Mouse (Mus musculus): ENCODE measurements around the gene Bcar3. TPM values are rescaled to one million over a fixed set of nuclear protein-coding genes. Genes with fewer than 3 reads are reported as not detected.

The Bcar3 gene
- total RNA-seq, 2 experiments from 2014 or later = 9.3 to 10.0 TPM

DNA sequence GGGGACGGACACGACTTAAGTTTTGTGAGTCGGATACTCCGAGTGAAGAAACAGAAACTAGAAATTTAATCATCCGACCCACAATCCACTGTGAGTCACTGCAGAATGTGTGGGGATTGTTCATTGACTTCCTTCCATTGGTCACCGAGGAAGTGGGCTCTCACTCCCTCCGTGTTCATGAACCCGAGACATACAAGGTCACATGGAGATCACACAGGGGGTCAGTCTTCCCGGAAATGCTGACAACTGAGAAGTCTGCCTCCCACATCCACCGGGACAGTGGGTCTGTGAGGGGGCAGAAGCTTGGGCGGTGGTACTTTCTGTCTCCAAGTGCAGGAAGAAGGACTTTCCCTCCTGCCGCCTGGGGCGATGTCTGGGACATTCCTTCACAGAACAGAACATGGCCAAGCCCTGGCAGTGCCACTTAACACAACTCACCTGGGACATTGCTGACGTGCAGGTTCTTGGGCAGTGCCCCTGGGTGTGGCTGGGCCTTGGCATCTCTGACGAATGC is 114.9 kb downstream of the Bcar3 start:
- intact Hi-C loops (cut with DNase I) = no loop called here
- DNase-seq = no peak

DNA sequence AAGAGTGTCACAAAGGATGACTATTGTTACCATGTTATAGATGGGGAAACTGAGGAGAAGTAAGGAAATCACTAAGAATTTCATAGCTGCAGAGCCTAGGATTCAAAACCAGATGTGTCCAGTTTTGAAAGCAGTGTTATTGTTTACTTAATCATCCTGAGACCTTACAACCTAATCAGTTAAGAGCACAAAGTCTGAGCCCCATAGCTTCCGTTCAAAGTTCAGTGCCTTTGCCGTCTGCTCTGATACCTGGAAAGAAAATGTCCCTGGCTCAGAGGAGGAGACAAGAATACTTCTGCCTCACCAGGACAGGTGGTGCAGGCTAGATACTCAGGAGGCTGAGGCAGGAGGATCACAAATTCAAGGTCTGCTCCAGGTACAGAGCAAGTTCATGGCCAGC is 117.7 kb downstream of the Bcar3 start:
- no peak for DNase-seq
- intact Hi-C loops (cut with DNase I) = no loop called here

DNA sequence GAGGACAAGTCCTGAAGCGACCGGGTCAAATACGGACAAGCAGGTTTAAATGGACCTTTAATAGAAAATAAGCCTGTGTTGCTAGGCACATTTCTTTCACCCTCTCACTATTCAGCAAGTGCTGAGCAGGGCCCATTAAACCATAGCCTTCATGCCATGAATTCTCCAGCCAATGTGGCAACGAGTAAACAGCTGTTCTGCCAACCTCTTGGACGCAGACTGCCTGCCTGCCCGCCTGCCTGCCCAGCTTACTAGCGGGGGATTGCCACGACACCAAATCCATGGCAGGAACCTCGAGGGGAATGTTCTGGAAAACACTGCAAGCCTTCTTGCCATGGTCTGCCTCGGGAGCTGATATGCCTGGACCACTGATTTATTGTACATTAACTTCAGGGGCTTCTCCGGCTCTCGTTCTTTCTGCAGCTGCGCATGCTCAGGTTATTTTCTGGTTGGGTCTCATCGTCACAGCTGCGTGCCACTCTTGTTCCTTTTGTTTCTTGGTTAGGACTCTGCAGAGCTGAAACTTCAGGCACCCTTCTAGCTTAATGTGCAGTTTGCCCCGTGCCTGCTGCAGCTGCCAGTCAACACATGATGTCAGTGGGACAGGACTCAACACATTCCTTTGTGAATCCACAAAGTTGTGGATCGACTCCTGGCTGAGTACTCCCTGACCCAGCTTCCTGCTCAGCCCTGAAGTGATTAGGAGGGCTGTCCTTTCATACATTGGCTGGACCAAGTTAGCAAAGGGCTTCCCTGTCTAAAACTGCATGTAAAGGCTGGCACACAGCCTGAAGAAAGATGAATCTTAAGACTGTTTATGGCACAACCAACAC is 120.0 kb downstream of the Bcar3 start:
- peak in 1 of 2 experiments; percentile 21 for DNase-seq
- intact Hi-C loops (cut with DNase I) = no loop called here

DNA sequence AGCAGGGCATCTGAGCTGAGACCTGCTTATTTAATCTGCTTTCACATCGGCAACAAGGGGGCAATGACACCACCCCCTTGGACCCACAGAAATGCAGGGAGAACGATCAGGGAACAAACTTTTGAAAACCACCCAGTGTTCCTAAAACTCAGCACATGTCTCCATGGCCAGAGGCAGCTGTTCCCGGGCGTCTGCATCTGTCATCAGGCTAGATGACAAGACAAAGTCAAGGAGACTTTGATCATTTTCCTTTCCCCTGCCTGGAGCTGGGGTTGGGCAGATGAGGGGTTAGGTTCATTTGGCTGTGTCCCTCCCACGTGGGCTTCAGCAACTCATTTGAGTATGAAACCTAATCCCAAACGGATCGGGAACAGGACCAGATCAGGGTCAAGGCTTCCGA is 120.9 kb downstream of the Bcar3 start:
- DNase-seq = no peak
- intact Hi-C loops (cut with DNase I) = no loop called here

DNA sequence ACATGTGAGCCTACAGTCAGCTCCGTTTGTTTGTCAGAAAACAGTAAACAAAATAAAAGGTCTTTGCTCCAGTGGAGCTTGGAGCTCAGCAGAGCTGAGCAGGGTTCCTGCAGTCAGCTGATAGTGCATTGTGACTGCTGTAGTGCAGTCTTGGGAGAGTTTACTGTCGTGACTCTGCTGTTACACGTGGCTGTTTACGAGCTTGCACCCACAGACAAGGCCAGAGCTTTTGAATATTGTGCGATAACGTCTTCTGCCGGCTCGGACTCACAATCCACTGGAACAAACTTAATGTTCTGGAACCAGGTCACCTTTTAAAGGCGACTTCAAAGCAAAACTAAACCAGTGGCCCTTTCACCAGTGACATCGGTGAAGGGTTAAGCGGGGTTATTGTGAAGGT is 123.5 kb downstream of the Bcar3 start:
- no peak for DNase-seq
- intact Hi-C loops (cut with DNase I) = no loop called here

DNA sequence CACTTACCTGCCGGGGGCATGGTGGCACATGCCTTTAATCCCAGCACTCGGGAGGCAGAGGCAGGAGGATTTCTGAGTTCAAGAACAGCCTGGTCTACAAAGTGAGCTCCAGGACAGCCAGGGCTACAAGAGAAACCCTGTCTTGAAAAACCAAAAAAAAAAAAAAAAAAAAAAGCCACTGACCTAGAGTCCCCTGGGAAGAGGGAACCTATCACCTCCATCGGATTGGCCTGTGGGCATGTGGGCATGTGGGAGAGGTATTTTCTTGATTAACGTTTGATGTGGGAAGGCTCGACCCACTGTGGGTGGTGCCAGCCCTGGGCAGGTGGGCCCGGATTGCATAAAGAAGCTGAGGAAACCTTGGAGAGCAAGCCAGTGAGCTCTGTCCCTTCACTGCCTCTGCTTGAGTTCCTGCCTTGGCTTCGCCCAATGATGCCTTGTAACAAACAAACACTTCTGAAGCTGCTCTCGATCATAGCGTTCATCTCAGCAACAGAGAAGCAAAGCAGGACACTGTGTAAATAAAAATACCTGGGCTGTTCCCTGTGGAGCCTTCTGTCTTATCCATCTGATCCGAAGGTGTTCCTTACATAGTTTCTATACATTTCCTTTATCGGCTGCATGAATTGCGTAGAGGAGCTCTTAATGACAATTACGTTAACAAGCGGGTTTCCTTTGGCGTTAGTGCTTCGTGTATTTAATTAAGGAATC is 124.8 kb downstream of the Bcar3 start:
- DNase-seq = no peak
- intact Hi-C loops (cut with DNase I) = no loop called here

DNA sequence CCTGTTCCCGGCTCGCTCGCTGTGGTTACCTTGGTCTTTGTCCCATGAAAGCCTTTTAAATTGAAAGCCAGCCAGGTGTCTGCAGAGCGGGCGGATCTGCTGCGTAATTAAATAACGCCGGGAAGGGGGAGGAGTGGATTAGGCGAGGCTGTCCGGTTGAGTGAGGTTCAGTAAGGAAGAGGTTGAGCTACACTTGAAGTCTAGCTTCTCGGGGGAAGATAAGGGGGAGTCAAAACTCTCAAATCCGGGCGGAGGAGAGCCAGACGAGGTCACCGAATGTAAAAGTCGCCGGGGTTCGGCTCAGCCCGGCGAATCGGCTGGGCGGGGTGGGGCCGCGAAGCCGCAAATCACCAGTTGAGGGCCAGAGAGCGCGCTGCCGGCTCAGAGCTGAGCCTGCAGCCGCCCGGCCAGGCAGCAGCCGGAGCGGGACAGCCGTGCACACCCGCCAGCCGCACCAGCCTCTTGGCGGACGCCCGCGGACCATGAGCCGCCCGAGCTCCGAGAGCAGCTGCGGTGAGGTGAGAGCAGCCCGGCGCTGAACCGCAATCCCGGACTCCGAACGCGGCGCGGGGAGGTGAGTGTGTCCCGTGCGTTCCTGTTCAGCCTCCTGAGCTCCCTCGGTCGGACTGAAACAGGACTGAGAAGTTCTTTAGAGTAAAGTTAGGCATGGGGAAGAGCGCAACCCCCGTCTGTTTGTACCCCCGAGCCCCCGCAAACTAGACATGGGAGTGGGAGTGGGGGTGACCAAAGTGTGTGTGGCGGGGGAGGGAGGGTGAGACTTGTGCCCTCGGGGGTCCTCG is 125.9 kb downstream of the Bcar3 start:
- intact Hi-C loops (cut with DNase I) = loop anchor here (2.0 to 5.0 kb wide), 2 partner anchors 47 to 108 kb away; no protein-coding TSS in a partner anchor

DNA sequence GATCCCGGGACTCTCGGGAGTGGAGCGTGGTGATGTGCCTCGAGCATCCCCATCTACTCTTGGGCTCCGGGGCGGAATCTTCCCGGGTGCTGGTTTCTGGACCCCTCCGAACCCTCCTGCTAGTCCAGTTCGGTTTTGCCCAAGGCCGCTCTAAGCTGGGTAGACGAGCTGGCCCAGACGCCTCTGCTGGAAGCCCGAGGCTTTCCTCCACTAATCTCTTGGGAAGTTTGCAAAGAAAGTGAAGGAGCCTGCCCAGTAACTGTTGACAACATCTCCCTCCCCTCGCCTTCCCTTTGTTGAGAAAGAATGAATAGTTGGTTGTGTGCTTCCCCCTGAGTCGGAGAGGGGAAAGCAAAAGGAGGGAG is 126.5 kb downstream of the Bcar3 start:
- DNase-seq = peak; percentile 50 to 59
- intact Hi-C loops (cut with DNase I) = loop anchor here (2.0 to 5.0 kb wide), 2 partner anchors 46 to 108 kb away; no protein-coding TSS in a partner anchor

More for the DNA sequence above, 125.9 kb downstream of the Bcar3 start:
- peak; percentile 82 to 84 for DNase-seq

DNA sequence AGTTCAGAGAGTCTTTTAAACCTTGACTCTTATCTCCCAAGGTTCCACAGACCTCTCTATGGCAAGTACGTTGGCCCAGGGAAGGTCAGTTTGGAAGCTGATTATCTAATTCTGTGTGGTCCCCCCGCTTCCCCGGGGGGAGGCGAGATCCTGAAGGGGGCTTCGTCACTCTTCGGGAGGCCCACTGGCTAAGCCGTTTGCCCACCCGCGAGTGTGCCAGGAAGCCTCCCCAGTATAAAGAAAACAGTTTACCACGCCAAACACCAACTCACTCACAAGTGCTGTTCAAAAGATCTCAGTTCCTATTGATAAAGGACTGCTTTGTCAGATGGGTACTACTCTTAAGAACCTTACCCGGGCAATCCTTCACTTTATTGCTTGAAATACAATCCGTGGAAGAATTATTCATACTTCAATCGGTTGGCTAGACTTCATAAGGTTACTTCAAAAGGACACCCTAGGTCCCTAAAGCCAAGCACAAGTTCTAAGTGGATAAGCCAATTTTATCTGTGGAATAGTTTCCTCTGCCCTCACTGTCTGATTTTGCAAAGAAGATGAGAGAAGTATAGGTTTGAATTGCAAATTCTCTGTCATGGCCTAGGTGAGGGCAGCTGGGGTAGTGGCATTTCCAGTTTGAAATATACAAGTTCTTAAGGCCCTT is 127.2 kb downstream of the Bcar3 start:
- DNase-seq = no peak
- intact Hi-C loops (cut with DNase I) = loop anchor here (2.0 to 5.0 kb wide), 2 partner anchors 46 to 109 kb away; no protein-coding TSS in a partner anchor

DNA sequence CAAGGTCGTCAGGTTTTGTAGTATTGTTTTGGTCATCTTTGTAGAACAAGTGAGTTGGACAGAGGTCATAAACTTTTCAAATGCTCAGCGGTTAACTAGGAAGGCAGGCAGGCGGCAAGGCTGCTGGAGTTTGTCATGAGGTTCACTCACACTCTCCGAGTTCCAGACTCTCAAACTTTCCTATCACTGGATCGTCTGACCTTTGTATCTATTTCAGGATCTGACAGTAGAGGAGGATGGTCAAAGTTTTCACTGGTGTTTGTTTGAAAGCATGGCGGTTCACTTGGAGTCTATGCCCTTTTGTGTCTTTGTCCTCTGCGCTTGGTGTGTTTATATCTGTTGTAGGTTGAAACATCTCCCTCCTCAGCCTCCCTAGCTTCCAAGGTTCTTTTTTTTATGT is 127.9 kb downstream of the Bcar3 start:
- intact Hi-C loops (cut with DNase I) = loop anchor here (2.0 to 5.0 kb wide), 2 partner anchors 45 to 110 kb away; no protein-coding TSS in a partner anchor
- DNase-seq = no peak

DNA sequence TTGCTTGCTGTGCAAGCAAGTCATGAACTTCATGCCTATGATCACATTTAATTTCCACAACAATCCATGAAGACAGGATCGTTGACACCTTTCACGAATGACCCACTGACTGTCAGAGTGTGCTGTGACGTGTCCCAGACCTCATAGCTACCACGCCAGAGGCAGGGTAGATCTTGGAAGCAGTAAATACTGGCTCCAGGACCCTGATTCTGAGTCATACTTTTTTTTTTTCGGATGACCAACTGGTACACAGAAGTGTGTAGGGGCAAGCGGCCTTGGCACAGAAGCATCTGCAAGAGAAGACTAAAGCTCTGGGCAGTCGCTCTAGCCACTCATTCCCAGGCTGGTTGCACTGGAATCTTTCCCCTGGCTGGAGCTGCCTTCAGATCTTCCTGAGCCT is 128.3 kb downstream of the Bcar3 start:
- intact Hi-C loops (cut with DNase I) = loop anchor here (5.0 kb wide), 1 partner anchor 110 kb away; no protein-coding TSS in a partner anchor
- peak in 1 of 2 experiments; percentile 19 for DNase-seq

DNA sequence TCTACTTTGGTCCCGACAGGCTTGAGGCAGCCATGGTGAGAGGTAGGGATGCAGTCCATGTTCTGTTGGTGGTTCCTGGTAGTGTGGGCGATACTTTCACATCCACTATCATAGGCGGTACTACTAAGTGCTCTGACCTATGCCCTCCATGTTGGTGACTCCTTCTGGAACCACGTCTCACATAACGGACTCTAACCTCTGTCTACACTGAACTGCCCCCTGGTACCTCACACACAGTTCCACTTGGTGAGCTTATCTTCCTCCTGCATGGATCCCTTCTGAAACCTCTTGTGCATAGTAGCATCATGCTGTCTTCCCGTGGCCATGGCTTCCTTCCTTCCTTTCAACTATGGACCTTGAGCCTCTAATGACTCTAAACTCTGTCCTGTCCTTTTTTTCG is 129.7 kb downstream of the Bcar3 start:
- no peak for DNase-seq
- intact Hi-C loops (cut with DNase I) = loop anchor here (5.0 kb wide), 1 partner anchor 111 kb away; no protein-coding TSS in a partner anchor

DNA sequence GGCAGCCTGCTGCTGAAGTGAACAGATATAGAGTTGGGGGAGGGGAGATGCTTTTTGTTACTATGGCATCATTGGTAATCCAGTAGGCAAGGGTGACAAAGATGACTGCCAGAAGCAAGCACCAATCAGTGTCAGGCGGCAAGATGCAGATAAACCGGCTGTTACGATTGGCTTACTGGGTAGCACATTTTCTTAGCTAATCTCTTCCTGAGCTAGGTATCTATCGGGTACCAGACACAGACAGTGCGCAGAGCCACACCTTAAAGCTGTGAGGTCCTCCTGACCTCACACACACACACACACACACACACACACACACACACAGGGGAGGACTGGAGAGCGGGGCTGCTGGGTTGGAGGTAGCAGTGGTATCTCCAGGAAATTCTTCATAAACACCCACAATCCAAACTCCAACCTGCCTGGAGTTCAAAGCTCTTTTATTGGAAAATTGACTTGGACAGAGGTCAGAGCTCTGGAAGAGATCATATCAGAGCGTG is 134.4 kb downstream of the Bcar3 start:
- DNase-seq = no peak
- intact Hi-C loops (cut with DNase I) = no loop called here

DNA sequence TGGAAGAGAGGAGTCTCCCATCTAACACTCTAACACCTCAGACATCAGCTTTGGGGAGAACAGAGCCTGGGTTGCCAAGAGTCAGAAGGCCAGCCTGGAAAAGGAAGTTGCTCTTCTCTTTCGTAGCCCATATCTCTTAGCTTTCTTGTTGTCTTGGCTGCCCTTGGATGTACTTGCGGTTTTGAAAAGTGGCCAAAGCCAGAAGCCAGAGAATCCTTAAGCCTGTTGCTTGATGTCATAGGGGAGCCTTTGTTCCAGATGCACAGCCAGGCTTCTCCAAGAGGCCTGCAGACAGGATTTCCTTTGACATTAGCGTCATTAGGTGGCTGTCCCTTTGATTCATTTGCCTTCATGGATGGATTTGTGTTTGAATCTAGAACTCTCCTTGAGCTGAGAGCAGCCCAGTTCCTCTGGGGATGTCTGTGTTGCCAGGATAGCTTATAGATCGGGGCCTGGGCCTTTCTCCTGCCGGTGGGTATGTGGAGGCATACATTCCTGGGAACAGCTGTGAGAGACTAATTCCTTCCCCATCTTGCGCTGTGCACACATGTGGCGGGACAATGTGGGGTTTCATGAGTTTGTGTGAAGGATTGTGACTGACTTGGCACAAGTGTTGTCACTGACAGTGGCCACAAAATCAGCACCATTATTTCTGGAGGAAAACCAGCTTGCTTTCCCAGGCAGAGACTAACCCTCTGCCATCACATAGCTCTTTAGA is 137.0 kb downstream of the Bcar3 start:
- DNase-seq = peak; percentile 74 to 78
- intact Hi-C loops (cut with DNase I) = no loop called here

DNA sequence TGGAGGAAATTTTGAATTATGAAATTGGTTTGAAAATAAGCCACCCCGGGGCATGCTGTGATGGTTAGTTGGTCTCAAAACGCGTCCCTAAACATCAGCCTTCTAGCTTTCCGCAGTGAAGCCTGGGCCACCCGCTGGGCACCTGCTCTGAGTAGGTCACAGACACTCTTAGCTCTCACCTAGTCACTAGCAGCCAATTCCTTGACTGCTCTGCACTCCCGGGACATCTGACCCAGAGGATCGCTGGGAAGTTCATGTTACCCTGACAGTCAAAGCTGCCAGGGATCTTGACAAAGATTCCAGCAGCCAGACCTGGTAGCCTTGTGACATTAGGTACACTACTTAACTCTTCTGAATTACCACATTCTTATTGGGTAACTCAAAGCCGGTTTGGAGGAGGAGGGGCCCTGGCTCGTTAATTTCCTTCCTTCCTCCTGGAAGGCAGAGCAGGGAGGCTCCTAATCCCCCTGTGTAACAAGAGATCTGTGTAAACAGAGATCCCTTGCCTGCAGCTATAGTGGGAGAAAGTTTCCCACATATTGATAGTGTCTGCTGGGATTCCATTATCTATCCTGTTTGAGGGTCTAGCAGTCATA is 139.0 kb downstream of the Bcar3 start:
- intact Hi-C loops (cut with DNase I) = no loop called here
- DNase-seq = no peak

DNA sequence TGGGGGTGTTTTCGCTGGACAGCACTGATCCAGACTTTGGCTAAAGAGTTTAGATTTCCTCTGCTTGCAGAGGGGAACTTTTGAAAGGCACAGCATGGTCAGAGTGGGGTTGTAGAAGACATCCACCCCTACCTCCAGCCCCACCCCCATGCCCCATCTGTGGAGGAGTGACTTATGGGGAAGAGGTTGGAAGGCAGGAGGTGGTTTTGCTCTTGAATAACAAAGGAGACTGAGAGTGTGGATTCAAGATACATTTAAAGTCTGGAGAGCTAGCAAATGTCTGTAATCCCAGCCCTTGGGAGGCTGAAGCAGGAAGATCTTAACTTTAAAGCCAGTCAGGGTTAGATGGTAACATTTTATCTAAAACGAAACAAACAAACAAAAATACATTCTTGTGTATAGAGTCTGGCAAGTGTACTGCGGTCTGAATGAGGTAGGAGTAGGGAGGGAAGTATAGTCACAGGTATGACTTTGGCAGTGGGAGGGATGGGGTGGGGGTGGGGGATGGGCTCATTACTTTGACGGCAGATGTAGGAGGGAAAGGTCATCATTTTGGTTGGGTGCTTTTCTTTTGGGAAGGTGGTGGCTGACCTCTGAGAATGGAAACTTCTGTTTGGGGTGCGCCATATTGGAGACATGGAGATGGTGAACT is 140.2 kb downstream of the Bcar3 start:
- no peak for DNase-seq
- intact Hi-C loops (cut with DNase I) = no loop called here

DNA sequence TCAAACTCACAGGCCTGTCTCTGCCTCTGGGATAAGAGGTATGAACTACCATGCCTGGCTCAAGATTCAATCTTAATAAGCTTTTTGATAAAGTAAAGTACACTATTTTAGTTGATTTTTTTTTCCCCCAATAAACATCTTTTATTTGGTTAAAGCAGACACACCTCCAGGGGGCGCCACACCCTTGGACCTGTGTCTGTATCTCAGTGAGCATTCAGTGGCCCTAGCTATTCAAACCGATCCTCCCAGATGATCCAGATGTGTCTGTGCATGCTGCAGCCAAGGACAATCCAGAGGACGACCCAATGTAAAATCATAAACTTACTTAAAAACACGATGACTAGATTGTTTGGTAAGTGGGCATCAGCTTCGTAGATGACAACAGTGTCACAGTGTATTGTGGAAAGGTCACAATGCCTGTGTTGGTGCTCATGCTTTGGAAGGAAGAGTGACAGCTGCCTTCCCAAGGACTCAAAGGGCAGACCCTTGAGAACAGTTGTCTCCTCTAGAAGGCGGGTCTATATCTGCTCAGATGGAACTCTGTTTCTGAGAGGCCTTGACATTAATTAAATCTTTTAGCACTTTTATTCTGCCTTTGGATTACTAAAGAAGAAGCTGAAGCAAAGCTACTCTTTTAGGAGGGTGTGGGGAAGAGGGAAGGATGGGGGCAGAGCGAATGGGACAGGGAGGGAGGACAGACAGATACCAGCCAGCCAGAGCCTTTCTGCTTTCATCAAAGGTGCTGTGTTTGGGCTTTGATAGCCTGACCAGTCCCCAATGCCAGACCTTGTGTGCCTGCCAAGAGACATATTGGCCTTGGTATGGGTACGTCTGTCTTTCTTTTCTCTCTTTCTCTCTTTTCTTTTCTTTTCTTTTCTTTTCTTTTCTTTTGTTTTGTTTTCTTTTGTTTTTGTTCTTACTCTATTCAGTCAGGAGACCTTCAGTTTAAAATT is 141.3 kb downstream of the Bcar3 start:
- DNase-seq = no peak
- intact Hi-C loops (cut with DNase I) = no loop called here

All from heart, postnatal 10 days (tissue).